Mouse (Mus musculus): ENCODE data around the gene Smim15.

- no peak for TF ChIP-seq CTCF (IDR thresholded peaks at IDR 0.05; ENCODE audit: borderline replicate concordance, insufficient read depth, low read length)
- no peak for TF ChIP-seq POLR2A (IDR thresholded peaks at IDR 0.05; ENCODE audit: low read depth, low read length)
Observed at GRCm38 (mm10) chr13:108015166-108015565, 29.1 kb upstream of the Smim15 start.
